Mouse (Mus musculus) hindlimb bud, embryonic 11.5 days (tissue): ENCODE measurements around the gene Armh3.
"Not testable (repeated sequence)": the region's sequence is repeated elsewhere in the genome, so short reads cannot be mapped to it uniquely, and the experiment has no call there.

Source experiments
- DNase-seq: peaks from one replicate; pipeline ENCODE4 v3.0.0-alpha.2; 2012; ENCODE audit warnings: low read depth, low spot score; ENCODE audit errors: extremely low spot score

The Armh3 gene

DNA sequence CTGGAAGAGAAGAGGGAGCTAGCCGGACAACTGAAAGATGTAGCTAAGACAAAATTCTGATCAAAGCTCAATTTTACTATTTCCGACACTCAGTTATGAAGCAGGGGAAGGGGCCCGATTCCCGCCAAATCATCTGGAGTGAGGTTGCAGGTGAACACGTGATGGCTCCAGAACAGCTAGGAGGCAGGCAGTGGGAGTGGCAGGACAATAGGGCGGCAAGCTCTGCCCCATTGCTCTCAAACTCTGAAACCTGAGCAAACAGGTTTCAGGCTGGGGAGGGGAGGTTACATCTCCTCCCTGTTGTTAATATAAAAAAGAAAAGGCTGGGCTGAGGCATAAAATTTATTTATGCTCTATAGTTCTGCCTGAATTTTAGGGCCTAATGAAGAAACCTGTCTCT lies 4.8 kb downstream of the Armh3 start:
- not testable (repeated sequence) for DNase-seq

DNA sequence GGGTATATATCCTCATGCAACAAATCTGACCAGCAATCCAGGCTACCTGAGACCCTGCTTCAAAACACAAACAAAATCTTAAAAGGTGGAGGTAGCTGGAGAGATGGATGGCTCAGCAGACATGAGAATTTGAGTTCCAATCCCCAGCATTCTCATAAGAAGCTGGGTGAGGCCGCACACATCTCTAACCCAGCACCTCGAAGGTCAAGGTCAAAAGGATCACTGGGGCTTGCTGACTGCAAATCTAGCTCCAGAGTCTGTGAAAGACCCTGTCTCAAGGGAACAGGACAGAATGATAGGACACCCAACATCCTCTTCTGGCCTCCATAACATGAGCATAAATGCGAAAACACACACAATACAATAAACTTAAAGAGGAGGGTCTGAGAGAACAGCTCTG lies 7.1 kb downstream of the Armh3 start:
- no peak for DNase-seq

DNA sequence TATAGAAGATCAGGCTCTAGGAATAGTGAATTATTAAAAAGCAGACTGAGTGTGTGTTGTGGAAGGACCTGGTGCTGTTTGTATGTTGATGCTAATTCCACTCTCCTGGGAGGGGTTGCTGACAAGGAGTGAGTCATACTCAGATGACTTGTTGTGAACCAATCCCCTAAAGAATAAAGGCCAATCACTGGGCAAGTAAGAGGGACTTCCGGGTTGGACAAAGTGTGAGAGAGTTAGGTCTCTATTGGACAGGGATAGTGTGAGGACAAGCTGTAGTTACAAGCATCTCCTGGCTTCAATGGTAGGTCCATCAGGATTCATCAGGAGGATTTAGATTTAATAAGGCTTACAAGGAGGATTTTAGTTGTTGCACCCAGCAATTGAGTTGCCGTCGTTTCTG lies 10.1 kb downstream of the Armh3 start:
- DNase-seq = no peak

DNA sequence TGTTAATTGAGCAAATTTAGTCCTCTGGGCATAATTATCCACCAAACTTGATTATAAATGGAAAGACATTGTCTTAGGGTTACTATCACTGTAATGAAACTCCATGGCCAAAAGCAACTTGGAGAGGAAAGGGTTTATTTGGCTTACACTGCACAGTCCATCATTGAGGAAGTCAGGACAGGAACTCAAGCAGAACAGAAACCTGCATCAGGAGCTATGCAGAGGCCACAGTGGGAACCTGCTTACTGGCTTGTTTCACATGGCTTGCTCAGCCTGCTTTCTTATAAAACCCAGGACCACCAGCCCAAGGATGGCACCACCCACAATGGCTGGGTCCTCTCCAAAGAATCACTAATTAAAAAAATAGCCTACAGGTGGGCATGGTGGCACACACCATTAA lies 13.9 kb downstream of the Armh3 start:
- no peak for DNase-seq

DNA sequence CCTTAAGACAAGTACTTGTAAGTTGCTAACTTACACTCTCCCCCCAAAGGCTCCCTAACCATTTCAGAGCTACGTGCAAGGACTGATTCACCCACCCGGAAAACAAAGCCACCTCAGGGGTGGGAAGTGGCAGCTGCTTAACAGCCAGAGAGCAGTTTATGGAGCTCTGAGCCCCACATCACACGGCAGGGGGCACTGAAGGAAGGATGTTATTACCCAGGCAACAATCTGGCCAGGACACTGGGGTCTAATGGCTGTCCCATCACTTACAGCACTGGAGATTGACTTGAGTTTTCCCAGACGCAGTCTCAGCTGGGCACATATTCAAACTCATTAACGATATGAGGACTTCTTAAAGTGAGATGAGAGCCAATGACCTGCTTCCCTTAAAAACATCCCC lies 37.5 kb downstream of the Armh3 start:
- no peak for DNase-seq

DNA sequence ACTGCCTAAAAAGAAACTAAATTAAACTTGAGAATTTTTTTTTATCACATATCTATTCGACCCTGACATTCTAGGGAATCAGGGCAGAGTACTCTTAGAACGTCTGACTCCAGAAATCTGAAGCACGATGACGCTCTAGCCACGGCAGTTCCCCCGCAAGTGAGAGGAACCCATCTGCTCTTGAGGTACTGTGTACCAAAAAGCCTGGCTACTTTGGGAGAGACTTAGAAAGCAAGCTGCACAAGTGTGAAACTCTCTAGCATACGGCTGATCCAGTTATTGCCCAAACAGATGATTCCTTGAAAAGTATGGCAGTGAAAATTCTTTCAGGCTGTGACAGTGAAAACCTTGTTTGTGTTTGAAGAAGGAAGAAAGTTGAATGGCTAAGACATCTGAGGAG lies 41.6 kb downstream of the Armh3 start:
- DNase-seq = no peak

DNA sequence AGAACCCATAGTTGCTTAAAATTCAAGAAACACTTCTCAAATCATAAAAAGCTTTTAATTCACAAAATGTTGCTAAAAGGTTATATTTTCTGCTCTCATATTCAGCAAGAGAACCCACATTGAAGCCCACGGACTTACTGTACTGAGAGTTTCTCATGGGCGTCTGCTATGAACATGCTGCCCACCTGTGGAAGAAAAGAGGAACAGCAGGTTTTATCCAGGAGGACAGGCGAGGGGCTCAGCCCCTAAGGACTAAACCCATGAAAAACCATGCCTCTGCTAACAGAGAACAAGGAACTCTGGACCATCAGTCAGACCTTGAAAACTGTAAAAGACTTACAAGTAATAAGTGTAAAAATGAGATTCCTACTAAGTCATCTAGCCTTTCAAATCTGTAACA lies 45.0 kb downstream of the Armh3 start:
- DNase-seq = no peak

DNA sequence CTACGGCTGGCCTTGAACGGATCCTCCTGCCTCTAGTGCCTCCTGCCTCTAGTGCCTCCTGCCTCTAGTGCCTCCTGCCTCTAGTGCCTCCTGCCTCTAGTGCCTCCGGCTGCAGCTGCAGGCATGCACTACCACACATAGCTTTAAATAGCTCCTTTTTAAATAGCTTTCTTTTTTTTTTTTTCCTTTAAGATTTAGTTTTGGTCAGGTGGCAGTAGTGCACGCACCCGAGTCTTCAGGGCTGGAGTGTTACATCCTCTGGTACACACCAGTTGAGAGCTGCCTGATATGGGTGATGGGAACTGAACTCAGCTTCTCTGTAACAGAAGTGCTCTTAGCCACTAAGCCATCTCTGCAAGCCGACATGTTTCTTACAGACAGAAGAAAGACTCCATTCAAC lies 49.1 kb downstream of the Armh3 start:
- no peak for DNase-seq

DNA sequence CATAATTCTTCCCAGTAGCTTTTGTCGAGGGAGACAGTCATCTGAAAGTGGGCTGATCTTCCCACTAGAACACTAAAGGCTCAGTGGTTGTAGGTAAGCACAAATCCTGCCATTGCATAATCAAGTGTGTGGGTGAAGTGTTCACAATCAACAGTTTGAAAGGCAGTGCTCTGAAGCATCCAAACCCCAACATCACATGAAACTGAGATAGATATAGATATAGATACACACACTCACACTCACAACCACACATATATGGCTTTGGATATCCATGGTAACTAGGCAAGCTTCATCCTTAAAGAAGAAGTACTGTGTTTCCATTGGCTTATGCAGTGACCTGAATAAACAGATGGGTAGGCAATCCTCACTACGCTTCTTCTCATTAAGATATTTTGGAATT lies 50.5 kb downstream of the Armh3 start:
- no peak for DNase-seq

DNA sequence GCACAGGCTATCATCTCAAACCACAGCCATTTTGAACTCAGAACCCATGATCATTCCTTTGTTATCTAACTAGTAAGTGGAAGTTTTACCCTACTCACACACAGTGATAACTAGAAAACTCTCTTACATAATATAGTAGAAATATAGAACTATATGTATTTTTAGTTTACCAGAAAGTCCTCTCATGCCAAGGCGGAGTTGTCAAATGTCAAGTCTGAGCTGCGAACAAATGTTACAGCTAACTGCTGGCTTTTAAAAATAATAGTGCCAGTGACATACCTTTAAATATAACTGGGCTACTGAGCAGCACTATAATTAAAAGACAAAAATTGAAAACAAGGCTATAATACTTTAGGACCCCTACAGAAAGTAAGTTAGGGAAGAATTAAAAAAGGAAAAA lies 51.0 kb downstream of the Armh3 start:
- DNase-seq = no peak

DNA sequence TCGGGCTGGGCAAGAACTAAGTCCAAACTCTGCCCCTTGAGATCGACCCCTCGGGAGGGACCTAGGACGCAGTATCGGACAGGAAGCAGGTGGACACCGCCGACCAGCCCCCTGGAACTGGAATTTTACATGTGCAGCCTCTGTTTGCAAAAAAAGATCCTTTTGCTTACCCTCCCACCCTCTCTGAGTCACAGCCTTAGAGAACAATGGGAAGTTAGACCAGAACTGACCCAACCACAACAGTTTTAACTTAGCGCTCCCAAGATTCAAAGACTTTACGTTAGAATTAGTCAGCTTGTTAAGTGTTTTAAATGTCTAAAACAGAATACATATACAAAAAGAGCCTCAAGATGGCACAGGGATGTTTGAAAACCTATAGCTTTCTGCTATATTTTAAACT lies 51.7 kb downstream of the Armh3 start:
- DNase-seq = no peak

DNA sequence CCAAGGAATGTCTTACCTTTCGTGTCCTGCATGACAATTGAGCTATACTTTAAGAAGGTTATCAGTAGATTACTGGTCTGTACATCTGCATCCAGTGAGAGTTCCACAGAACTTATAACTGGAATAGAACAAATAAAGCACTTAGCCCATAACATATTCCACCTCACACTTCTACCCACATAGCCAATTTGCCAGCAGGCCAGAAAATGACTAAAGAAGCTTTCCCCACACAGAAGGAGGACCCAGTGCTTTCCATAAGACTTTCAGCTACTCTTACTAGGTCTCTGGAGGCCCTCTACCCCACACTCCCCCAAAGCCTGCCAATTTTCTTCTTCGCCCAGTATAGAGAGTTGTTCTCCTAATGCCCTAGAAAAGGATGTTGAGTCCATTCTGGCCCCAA lies 52.3 kb downstream of the Armh3 start:
- no peak for DNase-seq

DNA sequence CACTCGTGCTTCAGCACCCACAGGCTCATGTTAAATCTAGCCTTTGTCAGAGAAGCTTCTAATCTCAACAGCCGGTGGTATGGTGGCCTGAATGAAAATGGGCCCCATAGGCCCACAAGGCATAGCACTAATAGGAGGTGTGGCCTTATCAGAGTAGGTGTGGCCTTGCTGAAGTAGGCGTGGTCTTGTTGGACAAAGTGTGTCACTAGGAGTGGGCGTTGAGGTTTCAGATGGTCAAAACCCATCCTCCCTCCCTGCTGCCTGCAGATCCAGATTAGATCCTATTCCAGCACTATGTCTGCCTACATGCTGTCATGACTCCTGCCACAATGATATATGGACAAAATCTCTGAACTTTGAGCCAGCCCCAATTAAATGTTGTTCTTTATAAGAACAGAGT lies 54.5 kb downstream of the Armh3 start:
- no peak for DNase-seq

DNA sequence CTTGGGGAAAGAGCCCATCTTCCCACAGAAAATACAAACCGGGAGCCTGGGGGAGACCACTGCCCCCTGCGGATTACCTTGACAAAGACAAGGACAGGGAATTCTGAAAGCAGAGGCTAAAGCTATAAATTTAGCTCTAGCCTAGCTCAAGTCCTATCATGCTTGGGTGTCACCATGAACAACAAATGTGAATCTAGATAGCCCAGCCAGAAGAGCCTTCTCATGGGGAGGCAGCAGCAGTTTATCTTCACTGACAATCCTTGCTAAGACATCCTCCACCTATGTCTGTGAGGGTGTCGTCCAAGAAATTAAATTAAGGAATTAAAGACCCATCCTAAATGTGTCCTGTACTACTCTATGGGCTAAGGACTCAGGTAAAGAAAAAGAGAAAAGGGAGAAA lies 60.2 kb downstream of the Armh3 start:
- no peak for DNase-seq

DNA sequence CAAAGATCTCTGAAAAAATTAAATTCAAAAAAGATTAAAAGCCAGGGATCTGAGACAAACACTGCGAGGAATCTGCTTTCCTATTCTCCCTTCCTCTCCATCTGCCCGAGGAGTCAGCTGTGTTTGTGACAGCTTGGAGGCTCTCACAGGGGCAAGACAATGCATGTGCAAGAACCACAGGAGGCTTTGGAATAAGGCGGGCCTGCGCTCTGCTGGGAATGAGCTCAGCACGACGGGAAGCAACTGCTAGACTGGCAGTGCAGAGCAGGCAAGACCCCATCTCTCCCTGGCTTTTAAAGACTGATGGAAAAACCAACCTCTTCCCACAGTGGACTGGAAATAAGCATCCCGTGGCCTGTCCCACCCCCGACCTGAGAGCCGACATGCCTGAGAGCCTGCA lies 60.8 kb downstream of the Armh3 start:
- DNase-seq = no peak

DNA sequence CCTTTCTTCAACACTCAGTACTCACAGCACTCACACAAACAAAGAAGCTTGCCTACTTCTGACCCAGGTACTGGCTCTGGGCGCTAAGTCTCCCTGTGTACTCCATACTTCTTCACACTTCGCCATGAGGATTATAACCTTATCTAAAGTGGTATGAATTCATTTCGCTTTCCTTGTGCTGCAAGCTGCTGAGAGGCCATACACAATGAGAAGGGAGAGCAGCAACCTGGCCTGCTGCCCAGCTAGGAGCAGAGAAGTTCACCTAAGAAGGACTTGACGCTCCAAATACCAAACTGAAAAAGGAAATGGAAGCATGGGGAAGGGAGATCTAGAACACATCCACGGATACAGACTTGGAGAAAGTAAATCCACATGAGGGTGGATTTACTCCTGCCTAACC lies 71.1 kb downstream of the Armh3 start:
- no peak for DNase-seq

DNA sequence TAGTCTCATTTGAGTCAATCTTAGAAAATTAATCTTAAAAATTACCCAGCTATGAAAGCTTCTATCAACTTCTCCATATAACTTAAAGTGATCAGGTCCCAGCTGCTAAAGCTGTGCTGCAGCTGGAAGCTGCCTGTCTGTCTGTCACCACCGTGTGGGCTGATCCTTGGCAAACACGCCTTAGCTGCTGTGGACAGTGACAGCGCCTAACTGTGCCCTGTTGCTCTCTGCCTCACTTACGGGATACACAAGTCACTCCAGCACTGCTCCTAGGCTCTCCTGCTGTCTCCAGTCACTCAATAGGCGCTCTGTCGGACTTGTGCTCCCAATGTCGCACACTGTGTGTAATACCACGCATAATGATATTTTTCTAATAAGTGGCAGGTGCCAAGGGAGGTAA lies 71.9 kb downstream of the Armh3 start:
- no peak for DNase-seq

DNA sequence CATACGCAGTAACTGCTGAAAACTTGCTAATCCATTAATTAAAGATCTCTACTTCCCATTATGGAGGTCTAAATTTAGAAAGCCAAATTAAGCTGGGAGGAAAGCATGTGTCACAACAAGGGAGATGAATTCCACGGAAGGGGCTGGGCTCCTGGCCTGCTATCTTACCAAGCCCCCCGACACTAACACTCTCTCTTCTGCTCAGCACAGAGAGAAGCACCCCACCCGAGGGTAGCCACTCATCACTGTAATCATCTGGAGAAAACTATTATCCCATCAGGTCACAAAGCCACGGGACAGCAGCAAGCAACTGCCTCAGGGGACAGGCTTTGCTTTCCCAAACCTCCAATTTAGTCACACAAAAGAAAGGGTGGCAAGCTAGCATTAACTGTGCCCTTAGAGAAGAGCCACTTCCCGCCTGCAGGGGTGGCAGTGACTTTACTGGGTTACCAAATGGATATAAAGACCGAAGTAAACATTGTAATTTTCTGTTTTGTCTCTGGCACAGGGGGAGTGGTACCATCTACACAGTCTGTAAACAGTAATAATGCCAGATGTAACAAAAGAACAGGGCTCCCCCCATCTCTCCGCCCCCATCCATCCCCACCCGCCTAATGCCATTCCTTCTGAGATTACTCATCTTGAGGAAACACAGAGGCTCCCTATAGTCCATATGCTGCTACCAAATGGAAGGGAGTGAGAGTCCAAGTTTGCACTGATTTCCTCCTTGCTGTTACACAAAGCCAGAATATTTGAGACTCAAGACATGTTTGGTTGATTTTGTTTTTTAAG lies 77.8 kb downstream of the Armh3 start:
- DNase-seq = no peak

DNA sequence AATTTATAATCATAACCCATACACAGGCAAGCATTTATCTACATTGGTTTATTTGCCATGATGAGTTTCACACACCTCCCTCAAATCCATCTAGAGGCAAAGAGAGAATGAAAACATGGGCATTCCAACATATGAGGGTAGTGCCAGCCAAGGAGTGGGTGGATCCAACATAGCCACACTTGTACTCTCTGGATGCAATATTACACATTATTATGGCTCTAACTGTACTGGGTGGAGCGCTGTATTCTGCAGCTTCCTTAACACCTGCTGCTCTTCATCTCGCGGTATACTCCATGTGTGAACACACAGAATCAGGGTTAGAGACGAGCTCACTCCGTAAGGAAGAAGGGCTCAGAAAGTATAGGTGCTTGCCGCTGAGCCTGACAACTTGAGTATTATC lies 79.9 kb downstream of the Armh3 start:
- no peak for DNase-seq

DNA sequence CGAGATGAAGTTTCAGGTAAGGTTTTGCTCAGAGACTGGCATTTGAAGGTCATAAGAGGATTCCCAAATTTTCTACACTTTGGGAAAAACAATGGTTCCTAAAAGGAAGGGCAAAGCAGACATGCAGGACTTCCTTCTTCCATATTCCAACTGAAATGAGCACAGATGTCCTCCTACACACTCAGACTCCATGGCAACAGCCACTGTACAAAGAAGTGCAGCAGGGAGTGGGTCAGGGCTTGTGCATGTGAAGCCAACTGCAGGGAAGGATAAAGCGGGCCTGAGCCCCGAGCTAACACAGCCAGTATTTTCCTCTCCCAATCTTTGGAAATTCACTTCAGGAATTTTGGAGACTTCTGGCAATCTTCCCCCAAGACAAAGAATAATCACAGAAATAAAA lies 80.4 kb downstream of the Armh3 start:
- no peak for DNase-seq

DNA sequence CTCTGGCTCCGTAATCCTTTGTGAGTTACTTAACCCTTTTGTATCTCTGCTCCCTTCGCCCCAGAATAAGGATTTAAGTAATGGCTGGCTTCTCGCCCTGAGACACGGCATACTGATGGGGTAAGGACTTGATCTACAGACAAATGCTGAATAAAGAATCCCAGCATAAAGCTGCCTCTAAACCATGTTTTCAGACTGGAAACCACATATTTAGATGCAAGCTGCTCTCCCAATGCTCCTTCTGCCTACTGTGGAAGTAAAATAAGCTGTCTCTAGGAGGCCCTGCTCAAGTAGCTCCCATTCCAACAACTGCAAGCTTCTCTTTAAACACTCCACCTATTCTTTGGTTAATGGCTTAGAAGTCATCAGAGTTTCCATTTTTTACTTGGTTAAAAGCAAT lies 81.8 kb downstream of the Armh3 start:
- no peak for DNase-seq

DNA sequence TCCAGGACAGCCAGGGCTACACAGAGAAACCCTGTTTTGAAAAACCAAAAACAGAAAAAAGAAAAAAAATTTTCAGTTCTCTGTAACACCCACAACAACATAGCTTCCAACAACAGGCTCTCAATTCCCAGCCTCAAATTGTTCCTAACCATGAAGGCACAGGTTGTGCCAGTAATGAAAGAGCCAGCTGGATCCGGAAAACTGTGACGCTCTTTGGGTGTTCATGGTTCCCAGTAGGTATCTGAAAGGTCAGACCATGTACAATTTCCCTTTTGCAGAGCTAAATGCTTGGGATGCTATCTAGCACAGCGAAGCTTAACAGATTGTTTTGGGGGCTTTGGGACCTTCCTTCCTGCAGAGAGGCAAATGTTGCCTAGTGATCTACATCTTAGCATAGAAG lies 82.3 kb downstream of the Armh3 start:
- no peak for DNase-seq

DNA sequence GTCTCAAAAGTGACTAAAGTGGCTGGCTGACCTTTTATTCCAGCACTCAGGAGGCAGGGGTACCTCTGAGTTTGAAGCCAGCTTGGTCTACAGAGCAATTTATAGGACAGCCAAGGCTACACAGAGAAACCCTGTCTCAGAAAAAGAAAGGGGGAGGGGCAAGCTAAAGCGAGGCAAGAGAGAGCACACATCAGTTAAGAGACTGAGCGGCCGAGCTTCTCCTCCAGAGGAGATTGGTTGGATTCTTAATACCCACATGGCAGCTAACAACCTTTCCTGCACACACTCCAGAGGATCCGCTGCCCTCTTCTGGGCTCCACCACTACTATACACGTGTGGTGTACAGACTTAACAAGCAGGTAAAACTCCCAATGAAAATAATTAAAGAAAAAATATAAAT lies 85.3 kb downstream of the Armh3 start:
- DNase-seq = no peak
